ENCODE assay signal across 13 mouse cellular contexts in the genomic region with DNA sequence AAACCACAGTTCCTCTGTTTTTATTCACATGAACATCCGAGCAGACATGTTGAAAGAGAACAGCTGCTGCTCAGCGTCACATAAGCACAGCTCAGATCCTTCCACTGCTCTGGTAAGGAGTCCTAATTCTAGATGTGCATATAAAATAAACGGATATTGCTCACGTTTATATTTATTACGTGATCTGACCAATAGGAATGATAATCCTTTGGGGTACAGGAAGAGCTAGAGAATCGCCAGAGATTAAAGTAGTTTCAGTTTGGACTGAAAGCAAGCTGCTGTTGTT.
A peak's percentile ranks its signal among the peaks of the same experiment; 100 is the strongest.
DNase-seq lines count a peak whose midpoint lies in the region; ATAC-seq and TF ChIP-seq lines count a peak whose summit lies in the region.
"Had no signal": no experiment of that assay in that cellular context is flagged by ENCODE, and none has a peak within 500 bp of the region (broad histone marks: within the 10 kb centered on the region; RNA-seq: fewer than 3 reads in every experiment).

No protein-coding gene starts in this region.

- WGBS in forebrain, embryonic 15.5 days = 74% methylated on average over 6 of the region's 6 CpGs
- WGBS in forebrain, embryonic 16.5 days = 72% methylated on average over 6 of the region's 6 CpGs
- WGBS in kidney, adult 2 months = 63% methylated on average over 6 of the region's 6 CpGs
- WGBS in neural tube, embryonic 13.5 days = 76% methylated on average over 6 of the region's 6 CpGs

- no peaks in the 10 kb centered on the region for H3K9me3 ChIP-seq in forebrain, embryonic 15.5 days
- H3K9me3 ChIP-seq in forebrain, embryonic 16.5 days (ENCODE audit: control insufficient read depth, low read length) = no peaks in the 10 kb centered on the region
- H3K9me3 ChIP-seq in neural tube, embryonic 13.5 days = no peaks in the 10 kb centered on the region
- H3K9me3 ChIP-seq: forebrain, embryonic 13.5 days; G1E; liver, embryonic 15.5 days; midbrain, embryonic 13.5 days had no signal

- no peak for TF ChIP-seq POLR2A in kidney, adult 2 months (IDR thresholded peaks at IDR 0.05; ENCODE audit: low read depth, low read length)

- H3K4me2 ChIP-seq in forebrain, embryonic 15.5 days (replicated peaks) = no peak overlapping the region
- no peak overlapping the region for H3K4me2 ChIP-seq in forebrain, embryonic 16.5 days (ENCODE audit: low read length)
- H3K4me2 ChIP-seq in neural tube, embryonic 13.5 days = no peak overlapping the region
- H3K4me2 ChIP-seq: forebrain, embryonic 13.5 days; liver, embryonic 15.5 days; midbrain, embryonic 13.5 days had no signal

- no peak for ATAC-seq in forebrain, embryonic 15.5 days (replicated peaks)
- no peak for ATAC-seq in forebrain, embryonic 16.5 days
- no peak for ATAC-seq in neural tube, embryonic 13.5 days (ENCODE audit: low read depth)
- ATAC-seq: forebrain, embryonic 13.5 days; midbrain, embryonic 13.5 days had no signal

- DNase-seq in kidney, adult 2 months = no peak
- DNase-seq in kidney, adult 8-10 months = no peak
- no peak for DNase-seq in neural tube, embryonic 10.5 days (ENCODE audit: extremely low spot score, low spot score)
- DNase-seq in adrenal gland, adult 8-10 months = no peak
- DNase-seq in urinary bladder, adult 2 months (ENCODE audit: low spot score) = no peak
- DNase-seq: layer of hippocampus, postnatal 36 days had no signal

- no peaks in the 10 kb centered on the region for H3K27me3 ChIP-seq in forebrain, embryonic 15.5 days
- no peaks in the 10 kb centered on the region for H3K27me3 ChIP-seq in forebrain, embryonic 16.5 days (replicated peaks; ENCODE audit: control insufficient read depth, insufficient read depth, low read length)
- no peaks in the 10 kb centered on the region for H3K27me3 ChIP-seq in kidney, adult 2 months (replicated peaks; ENCODE audit: control insufficient read depth, insufficient read depth, low read length)
- peaks cover 37% of the 10 kb centered on the region for H3K27me3 ChIP-seq in neural tube, embryonic 13.5 days
- H3K27me3 ChIP-seq: forebrain, embryonic 13.5 days; liver, embryonic 15.5 days had no signal

- H3K27ac ChIP-seq in forebrain, embryonic 15.5 days (replicated peaks) = peak overlapping the region; percentile 20; the same call in 1 of the 2 replicates
- H3K27ac ChIP-seq in forebrain, embryonic 16.5 days (ENCODE audit: low read length) = no peak overlapping the region
- H3K27ac ChIP-seq in kidney, adult 2 months (ENCODE audit: insufficient read depth, low read depth, low read length) = peak overlapping the region; percentile 77
- H3K27ac ChIP-seq in neural tube, embryonic 13.5 days (replicated peaks) = peak overlapping the region; percentile 49
- H3K27ac ChIP-seq: forebrain, embryonic 13.5 days; liver, embryonic 15.5 days had no signal

- no peak for TF ChIP-seq CTCF in kidney, adult 2 months (conservative IDR thresholded peaks at IDR 0.05; ENCODE audit: insufficient read depth, insufficient read length, low read depth, low read length)

- no peaks in the 10 kb centered on the region for H3K4me1 ChIP-seq in forebrain, embryonic 15.5 days
- peaks cover 5% of the 10 kb centered on the region for H3K4me1 ChIP-seq in forebrain, embryonic 16.5 days (replicated peaks; ENCODE audit: control insufficient read depth, insufficient read depth, low read length)
- peaks cover 15% of the 10 kb centered on the region for H3K4me1 ChIP-seq in kidney, adult 2 months (ENCODE audit: control insufficient read depth, insufficient read depth, low read length)
- peaks cover 21% of the 10 kb centered on the region for H3K4me1 ChIP-seq in neural tube, embryonic 13.5 days (replicated peaks)

- H3K36me3 ChIP-seq in forebrain, embryonic 15.5 days = no peaks in the 10 kb centered on the region
- peaks cover 1% of the 10 kb centered on the region; the same call in 1 of the 2 replicates for H3K36me3 ChIP-seq in forebrain, embryonic 16.5 days (ENCODE audit: control insufficient read depth, insufficient read depth)
- H3K36me3 ChIP-seq in kidney, adult 2 months (ENCODE audit: control insufficient read depth, insufficient read depth, low read length) = no peaks in the 10 kb centered on the region
- peaks cover 13% of the 10 kb centered on the region; the same call in 1 of the 2 replicates for H3K36me3 ChIP-seq in neural tube, embryonic 13.5 days
- H3K36me3 ChIP-seq: liver, embryonic 15.5 days had no signal

- no peak overlapping the region for H3K4me3 ChIP-seq in forebrain, embryonic 15.5 days
- H3K4me3 ChIP-seq in forebrain, embryonic 16.5 days (replicated peaks; ENCODE audit: low read length) = no peak overlapping the region
- no peak overlapping the region for H3K4me3 ChIP-seq in kidney, adult 2 months (ENCODE audit: insufficient read depth, low read depth, low read length)
- H3K4me3 ChIP-seq in neural tube, embryonic 13.5 days = no peak overlapping the region
- H3K4me3 ChIP-seq: forebrain, embryonic 13.5 days; liver, embryonic 15.5 days; midbrain, embryonic 13.5 days had no signal

- H3K9ac ChIP-seq in forebrain, embryonic 15.5 days (replicated peaks) = no peak overlapping the region
- no peak overlapping the region for H3K9ac ChIP-seq in forebrain, embryonic 16.5 days (replicated peaks; ENCODE audit: low read depth, low read length)
- H3K9ac ChIP-seq in neural tube, embryonic 13.5 days = no peak overlapping the region
- H3K9ac ChIP-seq: forebrain, embryonic 13.5 days; liver, embryonic 15.5 days; midbrain, embryonic 13.5 days had no signal
